Mouse (Mus musculus) cortical plate, adult 2 months (tissue): ENCODE results near the gene Amh. TPM values are rescaled to one million over a fixed set of nuclear protein-coding genes. Genes with fewer than 3 reads are reported as not detected.
A peak's percentile ranks its signal among the peaks of the same experiment; 100 is the strongest.

ENCODE experiments used
- H3K27ac ChIP-seq: fragments of 200-500 bp; 2 replicates; pipeline ENCODE4 v1.5.1; 2012; ENCODE audit warnings: low read length, control low read depth, inconsistent platforms; ENCODE audit not compliant: insufficient read depth
- H3K4me1 ChIP-seq: fragments of 200-500 bp; 2 replicates; pipeline ENCODE4 v1.6.1; 2011; ENCODE audit warnings: low read length; ENCODE audit not compliant: control insufficient read depth, insufficient read depth
- H3K4me3 ChIP-seq: fragments of 200-500 bp; 2 replicates; pipeline ENCODE4 v1.5.1; 2011; ENCODE audit warnings: mild to moderate bottlenecking, low read length, control low read depth; ENCODE audit not compliant: insufficient read depth
- CTCF ChIP-seq: fragments of 200-500 bp; IDR thresholded peaks from 2 replicates; pipeline ENCODE4 v1.5.1; 2011; ENCODE audit warnings: mild to moderate bottlenecking, control low read depth, low read length; ENCODE audit not compliant: insufficient read depth; ENCODE audit errors: extremely low read depth
- POLR2A ChIP-seq: fragments of 200-500 bp; IDR thresholded peaks from 2 replicates; pipeline ENCODE4 v1.6.1; 2011; ENCODE audit warnings: mild to moderate bottlenecking, low read length, control low read depth; ENCODE audit not compliant: insufficient read depth; ENCODE audit errors: extremely low read depth
- polyA plus RNA-seq: library from polyadenylated mRNA; depleted of rRNA; stranded (reverse); fragments of >200 nt; gene quantifications from 2 replicates; pipeline ENCODE4 v1.2.3, GENCODE M21; 2012

Gene Amh
- polyA plus RNA-seq, 1 experiment, result 2.3 TPM

DNA sequence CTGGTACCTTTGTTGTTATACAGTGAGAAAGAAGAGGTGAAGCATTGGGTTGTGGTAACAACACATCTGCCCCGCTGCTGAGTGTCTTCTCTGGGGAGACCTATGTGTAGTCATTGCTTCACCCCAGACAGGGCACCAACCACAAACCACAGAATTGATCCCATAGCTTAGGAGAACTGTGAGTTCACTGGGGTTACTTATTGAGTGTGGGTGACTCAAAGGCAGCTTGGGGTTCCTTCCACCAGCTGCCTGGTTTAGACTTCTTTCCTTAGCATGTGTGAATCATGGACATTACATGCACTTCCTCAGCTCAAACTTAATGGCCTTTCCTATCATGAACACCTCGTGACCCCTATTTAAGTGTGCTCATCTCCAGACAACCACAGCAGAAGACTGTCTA, 41.5 kb upstream of the Amh start:
- H3K4me1 ChIP-seq, result peaks cover 16% of the 10 kb centered on the region
- no peak for TF ChIP-seq CTCF
- no peak for TF ChIP-seq POLR2A

GRCm38 (mm10) chr10:80765746-80766145, 39.3 kb upstream of the Amh start:
- H3K27ac ChIP-seq, result peak overlapping the region; percentile 6; the same call in 1 of the 2 replicates
- H3K4me1 ChIP-seq, result peaks cover 9% of the 10 kb centered on the region
- no peak overlapping the region for H3K4me3 ChIP-seq
- TF ChIP-seq POLR2A (no peak), CTCF (no peak)

More for the DNA sequence above, 41.5 kb upstream of the Amh start:
- no peak overlapping the region for H3K4me3 ChIP-seq
- H3K27ac ChIP-seq, result no peak overlapping the region

DNA sequence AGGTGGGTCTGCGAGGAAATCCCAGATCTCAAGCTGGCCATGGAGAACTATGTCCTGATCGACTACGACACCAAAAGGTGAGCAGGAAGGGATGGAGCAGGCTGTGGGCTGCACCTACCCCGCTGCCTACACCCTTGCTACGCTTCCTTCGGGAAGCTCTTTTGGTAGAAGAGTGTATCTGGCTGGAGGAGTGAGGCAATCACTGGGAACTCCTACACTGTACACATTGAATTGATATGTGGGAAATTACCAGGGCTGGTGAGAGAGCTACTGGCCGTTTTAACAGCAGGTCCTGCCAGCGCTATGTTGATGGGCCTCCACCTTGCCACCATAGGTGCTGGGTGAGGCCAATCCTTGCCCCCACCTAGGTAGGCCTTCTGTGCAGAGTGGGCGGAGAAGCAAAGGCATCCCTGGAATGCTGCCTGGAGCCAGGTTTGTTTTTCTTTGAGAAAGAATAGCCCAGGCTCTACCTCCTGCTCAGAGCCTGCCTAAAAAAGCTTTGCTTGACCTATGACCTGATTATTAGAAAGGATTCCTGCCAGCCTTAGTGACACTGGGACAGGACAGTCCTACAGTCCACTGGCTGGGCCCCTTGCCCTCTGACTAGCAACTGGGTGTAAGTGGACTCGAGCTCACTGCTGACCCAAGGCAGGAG, 38.8 kb upstream of the Amh start:
- Histone ChIP-seq H3K4me3 (no peak overlapping the region), H3K27ac (peak overlapping the region; percentile 21; the same call in 1 of the 2 replicates), H3K4me1 (peaks cover 8% of the 10 kb centered on the region)
- TF ChIP-seq CTCF, result no peak
- TF ChIP-seq POLR2A, result no peak

DNA sequence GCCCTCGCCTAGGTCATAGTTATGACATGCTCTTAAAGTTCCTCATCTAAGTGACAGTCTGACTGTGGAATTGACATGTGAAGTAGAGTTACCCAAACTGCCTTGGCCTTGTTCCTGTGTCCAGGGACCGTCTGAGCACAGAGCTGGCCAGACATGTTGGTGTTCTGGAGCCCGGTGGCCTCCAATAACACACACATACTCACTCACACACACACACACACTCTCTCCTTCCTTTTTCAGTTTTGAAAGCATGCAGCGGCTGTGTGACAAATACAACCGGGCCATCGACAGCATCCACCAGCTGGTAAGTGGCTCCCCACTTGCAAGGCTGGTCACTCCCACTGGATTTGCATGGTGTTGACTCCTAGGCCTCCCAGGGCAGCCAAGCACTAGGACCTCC, 36.7 kb upstream of the Amh start:
- no peak overlapping the region for H3K4me3 ChIP-seq
- no peak for TF ChIP-seq POLR2A
- no peak for TF ChIP-seq CTCF
- peaks cover 8% of the 10 kb centered on the region for H3K4me1 ChIP-seq
- no peak overlapping the region for H3K27ac ChIP-seq

- H3K4me1 ChIP-seq, result peaks cover 14% of the 10 kb centered on the region
Measured at GRCm38 (mm10) chr10:80773816-80774215, 31.2 kb upstream of the Amh start.

DNA sequence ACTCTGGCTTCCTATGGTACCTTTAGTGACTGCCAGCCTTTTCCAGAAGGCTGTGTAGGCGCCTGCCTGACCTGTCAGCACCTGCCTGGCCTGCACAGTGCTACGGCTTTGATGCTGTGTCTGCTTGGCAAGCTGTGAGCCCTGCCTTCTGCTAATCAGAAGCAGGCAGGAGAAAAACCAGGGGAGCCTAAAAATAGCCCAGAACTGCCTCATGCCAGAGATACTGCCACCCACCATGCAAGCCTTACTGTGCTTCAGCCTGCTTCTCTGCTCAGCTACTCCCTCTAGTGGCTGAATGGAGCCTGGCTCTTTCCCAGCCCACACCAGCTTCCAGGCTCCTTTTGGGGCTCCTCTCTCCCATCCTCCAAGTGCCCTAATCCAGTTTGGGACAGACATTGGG, 30.5 kb upstream of the Amh start:
- Histone ChIP-seq H3K4me3 (no peak overlapping the region), H3K4me1 (peaks cover 14% of the 10 kb centered on the region), H3K27ac (peak overlapping the region; percentile 40)
- TF ChIP-seq POLR2A, result no peak
- TF ChIP-seq CTCF, result peak; percentile 96

More at GRCm38 (mm10) chr10:80773816-80774215, 31.2 kb upstream of the Amh start:
- H3K4me3 ChIP-seq, result no peak overlapping the region
- TF ChIP-seq POLR2A (no peak), CTCF (no peak)
- peak overlapping the region; percentile 40 for H3K27ac ChIP-seq

GRCm38 (mm10) chr10:80774981-80775380, 30.1 kb upstream of the Amh start:
- H3K4me1 ChIP-seq, result peaks cover 14% of the 10 kb centered on the region
- no peak for TF ChIP-seq POLR2A
- no peak overlapping the region for H3K27ac ChIP-seq
- H3K4me3 ChIP-seq, result no peak overlapping the region

GRCm38 (mm10) chr10:80775731-80776130, 29.3 kb upstream of the Amh start:
- no peak for TF ChIP-seq CTCF
- TF ChIP-seq POLR2A, result no peak
- Histone ChIP-seq H3K4me3 (no peak overlapping the region), H3K27ac (no peak overlapping the region), H3K4me1 (peaks cover 14% of the 10 kb centered on the region)

DNA sequence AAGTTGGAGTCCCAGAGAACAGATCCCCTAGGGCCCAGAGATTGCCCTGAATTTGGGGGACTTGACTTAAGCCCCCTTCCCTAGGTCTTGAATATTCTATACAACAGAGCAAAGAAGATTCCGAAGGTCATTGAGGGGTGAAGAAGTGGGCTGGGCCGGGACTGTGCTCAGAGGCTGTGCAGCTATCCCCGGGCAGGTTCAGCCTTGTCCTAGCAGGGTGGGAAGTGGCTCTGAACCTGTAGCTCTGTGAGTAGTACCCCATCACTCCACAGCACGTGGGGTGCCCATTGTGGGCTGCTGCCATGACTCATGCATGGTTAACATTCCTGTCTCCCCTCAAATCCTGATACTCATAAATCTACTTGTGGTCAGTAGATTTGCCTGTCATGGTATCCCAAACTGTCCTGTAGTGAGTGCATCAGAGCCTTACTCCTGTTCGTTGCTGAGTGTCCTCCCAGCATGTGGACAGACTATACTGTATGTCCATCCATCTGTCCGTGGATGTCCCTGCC, 28.6 kb upstream of the Amh start:
- TF ChIP-seq CTCF, result no peak
- no peak for TF ChIP-seq POLR2A
- Histone ChIP-seq H3K27ac (no peak overlapping the region), H3K4me1 (peaks cover 14% of the 10 kb centered on the region)

GRCm38 (mm10) chr10:80777123-80777522, 27.9 kb upstream of the Amh start:
- no peak overlapping the region for H3K4me3 ChIP-seq
- H3K27ac ChIP-seq, result no peak overlapping the region
- peaks cover 14% of the 10 kb centered on the region for H3K4me1 ChIP-seq
- TF ChIP-seq CTCF (no peak), POLR2A (no peak)

More for the DNA sequence above, 28.6 kb upstream of the Amh start:
- H3K4me3 ChIP-seq, result no peak overlapping the region

DNA sequence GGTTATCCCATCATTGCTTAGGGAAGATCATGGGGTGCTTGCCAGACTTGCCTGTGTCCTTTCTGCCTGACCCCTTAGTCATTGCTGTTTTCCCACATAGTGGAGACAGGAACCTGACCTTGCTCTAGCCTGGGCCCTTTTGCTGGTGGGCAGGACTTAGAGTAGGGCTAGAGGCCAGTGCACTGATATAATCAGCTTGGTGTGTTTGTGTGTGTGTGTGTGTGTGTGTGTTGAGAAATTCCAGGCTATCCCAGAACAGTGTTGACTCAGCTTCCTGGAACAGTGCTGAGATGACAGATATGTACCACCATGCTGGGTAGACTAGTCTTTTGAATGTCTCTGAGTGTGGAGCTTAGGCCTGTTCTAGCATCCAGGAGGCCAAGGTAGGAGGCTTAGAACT, 25.5 kb upstream of the Amh start:
- Histone ChIP-seq H3K4me3 (no peak overlapping the region), H3K27ac (no peak overlapping the region), H3K4me1 (peaks cover 5% of the 10 kb centered on the region)
- TF ChIP-seq POLR2A (no peak), CTCF (no peak)
